Mouse (Mus musculus) hindbrain, embryonic 13.5 days (tissue): Measurements from ENCODE around the gene Cuedc1. TPM values are rescaled to one million over a fixed set of nuclear protein-coding genes. Genes with fewer than 3 reads are reported as not detected.

Experiments used
- ATAC-seq: fragments of 200-750 bp; cut with Nextera tagmentation; 2 replicates; pipeline ENCODE4 v1.8.0; 2017; ENCODE audit warnings: moderate TSS enrichment; ENCODE audit not compliant: low FRiP score
- H3K27ac ChIP-seq: fragments of 300-500 bp; sonication (generic); 2 replicates; pipeline ENCODE4 v1.5.1; 2015; ENCODE audit warnings: inconsistent platforms, mild to moderate bottlenecking, moderate library complexity
- H3K27me3 ChIP-seq: fragments of 300-500 bp; sonication (generic); 2 replicates; pipeline ENCODE4 v1.6.1; 2015; ENCODE audit warnings: mild to moderate bottlenecking, inconsistent platforms
- H3K36me3 ChIP-seq: fragments of 300-500 bp; sonication (generic); 2 replicates; pipeline ENCODE4 v1.6.1; 2015; ENCODE audit warnings: mild to moderate bottlenecking, inconsistent platforms
- H3K4me1 ChIP-seq: fragments of 300-500 bp; sonication (generic); replicated peaks from 2 replicates; pipeline ENCODE4 v1.6.1; 2015; ENCODE audit warnings: inconsistent platforms
- H3K4me2 ChIP-seq: fragments of 300-500 bp; sonication (generic); 2 replicates; pipeline ENCODE4 v1.6.1; 2015; ENCODE audit warnings: inconsistent platforms, mild to moderate bottlenecking, moderate library complexity
- H3K4me3 ChIP-seq: fragments of 300-500 bp; sonication (generic); 2 replicates; pipeline ENCODE4 v1.5.1; 2015; ENCODE audit warnings: mild to moderate bottlenecking, inconsistent platforms
- H3K9ac ChIP-seq: fragments of 300-500 bp; sonication (generic); 2 replicates; pipeline ENCODE4 v1.6.1; 2015; ENCODE audit warnings: mild to moderate bottlenecking, inconsistent platforms
- H3K9me3 ChIP-seq: fragments of 300-500 bp; sonication (generic); 2 replicates; pipeline ENCODE4 v1.6.1; 2016; ENCODE audit warnings: inconsistent platforms
- WGBS: fragments of 180-500 bp; shearing (Covaris S2); methylation state at CpG from one replicate; pipeline ENCODE4 v1.1.7; 2015; 5-methylcytosine and 5-hydroxymethylcytosine counted together
- polyA plus RNA-seq: library from polyadenylated mRNA; unstranded; fragments of >200 nt; fragmentation: Nextera tagmentation; extraction: Ambion mirVana; gene quantifications from 2 replicates; pipeline ENCODE4 v1.2.1, GENCODE M21; 2015

Cuedc1 gene
- polyA plus RNA-seq, 1 experiment from 2014 or later = 49.5 TPM

- no peaks in the 10 kb centered on the region for H3K9me3 ChIP-seq
- H3K27me3 ChIP-seq = no peaks in the 10 kb centered on the region
- no peak overlapping the region for H3K4me2 ChIP-seq
- H3K4me3 ChIP-seq = no peak overlapping the region
- no peak overlapping the region for H3K9ac ChIP-seq
- H3K36me3 ChIP-seq = no peaks in the 10 kb centered on the region
- no peak for ATAC-seq
- 75% methylated on average over 7 of the region's 7 CpGs for WGBS
- no peak overlapping the region for H3K27ac ChIP-seq
- H3K4me1 ChIP-seq = peaks cover 72% of the 10 kb centered on the region
These were observed 14.9 kb downstream of the Cuedc1 start for GRCm38 (mm10) chr11:88112677-88113333.

GRCm38 (mm10) chr11:88113543-88114271 lies 15.8 kb downstream of the Cuedc1 start:
- Histone ChIP-seq H3K4me2 (no peak overlapping the region), H3K4me1 (peaks cover 77% of the 10 kb centered on the region), H3K9me3 (no peaks in the 10 kb centered on the region), H3K36me3 (no peaks in the 10 kb centered on the region), H3K4me3 (no peak overlapping the region), H3K27ac (peak overlapping the region; percentile 77), H3K27me3 (no peaks in the 10 kb centered on the region), H3K9ac (no peak overlapping the region)
- 45% methylated on average over 6 of the region's 6 CpGs for WGBS
- ATAC-seq = no peak

- no peak overlapping the region for H3K4me2 ChIP-seq
- ATAC-seq = no peak
These were observed 17.0 kb downstream of the Cuedc1 start for GRCm38 (mm10) chr11:88114871-88115301.

GRCm38 (mm10) chr11:88116568-88116967 lies 18.7 kb downstream of the Cuedc1 start:
- H3K27ac ChIP-seq = peak overlapping the region; percentile 94; the same call in 1 of the 2 replicates
- H3K4me2 ChIP-seq = no peak overlapping the region
- peaks cover 89% of the 10 kb centered on the region for H3K4me1 ChIP-seq
- H3K4me3 ChIP-seq = no peak overlapping the region
- H3K27me3 ChIP-seq = no peaks in the 10 kb centered on the region
- no peaks in the 10 kb centered on the region for H3K36me3 ChIP-seq
- WGBS = 83% methylated on average over 6 of the region's 6 CpGs
- H3K9me3 ChIP-seq = no peaks in the 10 kb centered on the region
- no peak overlapping the region for H3K9ac ChIP-seq
- ATAC-seq = no peak

More at GRCm38 (mm10) chr11:88114871-88115301, 17.0 kb downstream of the Cuedc1 start:
- no peaks in the 10 kb centered on the region for H3K36me3 ChIP-seq
- H3K27ac ChIP-seq = peak overlapping the region; percentile 77
- peak overlapping the region; percentile 63; the same call in 1 of the 2 replicates for H3K9ac ChIP-seq
- no peaks in the 10 kb centered on the region for H3K27me3 ChIP-seq
- H3K4me1 ChIP-seq = peaks cover 85% of the 10 kb centered on the region
- 35% methylated on average over 8 of the region's 8 CpGs for WGBS
- no peak overlapping the region for H3K4me3 ChIP-seq
- no peaks in the 10 kb centered on the region for H3K9me3 ChIP-seq

- Histone ChIP-seq H3K36me3 (no peaks in the 10 kb centered on the region), H3K9me3 (no peaks in the 10 kb centered on the region), H3K9ac (0 out of 2 replicates have a peak overlapping the region, but pooled peaks have one; percentile 58), H3K27ac (peak overlapping the region; percentile 94), H3K4me2 (no peak overlapping the region), H3K27me3 (no peaks in the 10 kb centered on the region), H3K4me3 (no peak overlapping the region), H3K4me1 (peaks cover 91% of the 10 kb centered on the region)
- no peak for ATAC-seq
- 66% methylated on average over 10 of the region's 10 CpGs for WGBS
These were observed 19.7 kb downstream of the Cuedc1 start for GRCm38 (mm10) chr11:88117356-88118090.

- H3K4me2 ChIP-seq = no peak overlapping the region
- H3K27ac ChIP-seq = peak overlapping the region; percentile 94
- no peak overlapping the region for H3K4me3 ChIP-seq
- peak overlapping the region; percentile 58; the same call in 1 of the 2 replicates for H3K9ac ChIP-seq
- H3K9me3 ChIP-seq = no peaks in the 10 kb centered on the region
- no peak for ATAC-seq
- H3K27me3 ChIP-seq = no peaks in the 10 kb centered on the region
- 39% methylated on average over 6 of the region's 6 CpGs for WGBS
- H3K36me3 ChIP-seq = no peaks in the 10 kb centered on the region
- H3K4me1 ChIP-seq = peaks cover 91% of the 10 kb centered on the region
These were observed 20.2 kb downstream of the Cuedc1 start for GRCm38 (mm10) chr11:88118091-88118440.

- ATAC-seq = peak; percentile 85
- Histone ChIP-seq H3K9me3 (no peaks in the 10 kb centered on the region), H3K9ac (peak overlapping the region; percentile 58), H3K4me2 (peak overlapping the region; percentile 4), H3K27ac (peak overlapping the region; percentile 94), H3K4me1 (peaks cover 89% of the 10 kb centered on the region), H3K27me3 (no peaks in the 10 kb centered on the region), H3K36me3 (no peaks in the 10 kb centered on the region), H3K4me3 (no peak overlapping the region)
- 4% methylated on average over 8 of the region's 8 CpGs for WGBS
These were observed 21.2 kb downstream of the Cuedc1 start for GRCm38 (mm10) chr11:88118817-88119642.

GRCm38 (mm10) chr11:88122545-88122944 lies 24.7 kb downstream of the Cuedc1 start:
- Histone ChIP-seq H3K4me3 (no peak overlapping the region), H3K27ac (peak overlapping the region; percentile 30; the same call in 1 of the 2 replicates), H3K9ac (no peak overlapping the region), H3K27me3 (no peaks in the 10 kb centered on the region), H3K9me3 (no peaks in the 10 kb centered on the region), H3K4me2 (no peak overlapping the region), H3K36me3 (no peaks in the 10 kb centered on the region), H3K4me1 (peaks cover 79% of the 10 kb centered on the region)
- ATAC-seq = no peak
- 23% methylated on average over 5 of the region's 5 CpGs for WGBS

GRCm38 (mm10) chr11:88123021-88123420 lies 25.2 kb downstream of the Cuedc1 start:
- peak overlapping the region; percentile 30; the same call in 1 of the 2 replicates for H3K27ac ChIP-seq
- no peak for ATAC-seq
- 76% methylated on average over 5 of the region's 5 CpGs for WGBS

GRCm38 (mm10) chr11:88123731-88124130 lies 25.9 kb downstream of the Cuedc1 start:
- Histone ChIP-seq H3K4me2 (no peak overlapping the region), H3K36me3 (no peaks in the 10 kb centered on the region), H3K4me1 (peaks cover 75% of the 10 kb centered on the region), H3K9me3 (no peaks in the 10 kb centered on the region), H3K27me3 (no peaks in the 10 kb centered on the region), H3K4me3 (no peak overlapping the region), H3K9ac (no peak overlapping the region), H3K27ac (0 out of 2 replicates have a peak overlapping the region, but pooled peaks have one; percentile 18)
- 37% methylated on average over 6 of the region's 6 CpGs for WGBS
- ATAC-seq = no peak

More at GRCm38 (mm10) chr11:88123021-88123420, 25.2 kb downstream of the Cuedc1 start:
- Histone ChIP-seq H3K4me2 (no peak overlapping the region), H3K36me3 (no peaks in the 10 kb centered on the region), H3K9ac (no peak overlapping the region), H3K4me3 (no peak overlapping the region), H3K9me3 (no peaks in the 10 kb centered on the region), H3K4me1 (peaks cover 78% of the 10 kb centered on the region), H3K27me3 (no peaks in the 10 kb centered on the region)

- no peak overlapping the region for H3K4me2 ChIP-seq
- no peaks in the 10 kb centered on the region for H3K9me3 ChIP-seq
- H3K9ac ChIP-seq = no peak overlapping the region
- 62% methylated on average over 7 of the region's 7 CpGs for WGBS
- no peak overlapping the region for H3K4me3 ChIP-seq
- no peaks in the 10 kb centered on the region for H3K27me3 ChIP-seq
- peaks cover 64% of the 10 kb centered on the region for H3K4me1 ChIP-seq
- no peaks in the 10 kb centered on the region for H3K36me3 ChIP-seq
- H3K27ac ChIP-seq = peak overlapping the region; percentile 82
- no peak for ATAC-seq
These were observed 27.6 kb downstream of the Cuedc1 start for GRCm38 (mm10) chr11:88125483-88125882.
